Mouse (Mus musculus): ENCODE data around the gene Crtac1.

Gene Crtac1

DNA sequence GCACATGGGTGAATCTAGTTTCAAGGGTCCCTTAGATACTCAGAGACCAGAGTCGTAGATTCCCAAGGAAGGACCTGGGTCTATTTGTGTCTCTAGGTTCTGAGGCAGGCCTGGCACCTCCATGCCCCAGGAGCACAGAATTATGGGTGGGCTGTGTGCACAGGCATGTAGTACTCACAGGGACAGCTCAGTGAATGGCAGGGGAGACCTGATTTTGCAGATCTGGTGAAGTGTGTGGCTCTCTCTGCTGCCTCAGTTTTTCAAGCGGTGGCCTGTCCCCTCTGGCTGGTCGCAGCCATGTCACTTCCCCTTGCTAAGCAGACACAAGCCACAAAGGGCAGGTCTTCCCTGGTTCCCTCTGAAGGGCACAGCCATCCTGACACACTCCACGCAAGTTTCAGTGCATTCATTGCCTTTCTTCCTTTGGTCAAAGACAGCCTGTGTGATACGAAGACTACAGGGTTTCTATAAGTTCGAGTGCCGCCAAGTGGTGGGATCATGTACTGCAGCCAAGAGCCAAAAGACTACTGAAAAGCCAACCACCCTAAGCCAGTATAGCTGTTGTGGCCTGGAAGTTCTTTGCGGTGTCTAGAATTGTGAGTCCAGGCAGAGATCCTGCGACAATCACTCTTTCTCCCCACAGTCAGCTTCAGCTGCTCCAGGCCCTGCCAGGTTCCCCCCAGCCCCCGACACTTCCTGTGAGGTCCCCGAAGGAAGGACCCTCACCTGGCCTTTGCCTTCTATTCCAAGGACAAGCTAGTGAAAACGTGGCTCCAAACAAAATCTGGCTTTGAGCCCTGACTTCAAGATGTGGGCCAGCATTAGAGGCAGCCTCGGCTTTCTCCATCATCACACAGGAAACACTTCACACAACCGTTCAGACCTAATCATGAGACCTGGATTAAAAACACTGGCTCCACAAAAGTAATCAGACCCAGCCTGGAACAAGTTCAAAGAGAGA lies 159.3 kb downstream of the Crtac1 start:
- DNase-seq, result peak; percentile 13 to 25

GRCm38 (mm10) chr19:42271182-42271581 lies 160.4 kb downstream of the Crtac1 start:
- no peak for DNase-seq

DNA sequence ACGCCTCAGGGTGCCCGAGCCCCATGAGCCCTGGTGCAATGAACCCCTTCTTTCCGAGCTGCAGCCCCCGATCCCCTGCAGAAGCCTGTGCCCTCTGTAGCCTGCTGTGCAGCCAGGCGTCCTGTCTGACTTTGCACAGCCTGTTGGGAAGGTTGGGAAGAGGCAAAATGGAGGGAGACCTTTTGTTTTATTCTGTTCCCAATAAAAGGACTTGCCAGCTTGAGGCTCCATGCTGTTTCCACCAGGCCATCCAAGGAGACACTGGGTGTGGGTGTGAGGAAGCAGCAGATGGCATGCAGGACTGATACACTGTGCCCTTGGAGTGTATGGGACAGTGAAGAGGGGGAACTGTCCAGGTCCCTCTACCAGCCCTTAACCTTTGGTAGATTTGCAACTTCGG lies 161.5 kb downstream of the Crtac1 start:
- no peak for DNase-seq

- no peak for DNase-seq
Observed at GRCm38 (mm10) chr19:42268337-42268736, 163.2 kb downstream of the Crtac1 start.

GRCm38 (mm10) chr19:42263524-42263923 lies 168.1 kb downstream of the Crtac1 start:
- no peak for DNase-seq

- DNase-seq, result no peak
Observed at GRCm38 (mm10) chr19:42260486-42260885, 171.1 kb downstream of the Crtac1 start.

DNA sequence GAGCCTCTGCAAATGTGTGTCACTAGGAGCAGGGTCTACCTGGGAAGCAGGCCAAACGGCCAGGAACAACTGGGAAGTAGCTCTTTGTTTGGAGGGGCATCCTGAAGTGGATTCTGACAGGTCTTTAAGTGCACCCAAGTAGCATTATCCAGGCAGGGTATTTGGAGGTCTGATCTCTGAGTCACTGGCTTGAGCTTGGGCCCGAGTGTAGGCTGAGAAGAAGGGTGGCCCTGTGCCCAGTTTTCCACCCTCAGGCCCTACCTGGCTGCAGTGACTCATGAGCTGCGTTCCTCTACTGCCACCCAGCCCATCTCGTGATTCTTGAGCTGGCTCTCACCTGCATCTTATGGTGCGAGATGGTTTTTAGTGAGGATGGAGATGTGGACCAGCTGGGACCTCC lies 173.0 kb downstream of the Crtac1 start:
- no peak for DNase-seq

DNA sequence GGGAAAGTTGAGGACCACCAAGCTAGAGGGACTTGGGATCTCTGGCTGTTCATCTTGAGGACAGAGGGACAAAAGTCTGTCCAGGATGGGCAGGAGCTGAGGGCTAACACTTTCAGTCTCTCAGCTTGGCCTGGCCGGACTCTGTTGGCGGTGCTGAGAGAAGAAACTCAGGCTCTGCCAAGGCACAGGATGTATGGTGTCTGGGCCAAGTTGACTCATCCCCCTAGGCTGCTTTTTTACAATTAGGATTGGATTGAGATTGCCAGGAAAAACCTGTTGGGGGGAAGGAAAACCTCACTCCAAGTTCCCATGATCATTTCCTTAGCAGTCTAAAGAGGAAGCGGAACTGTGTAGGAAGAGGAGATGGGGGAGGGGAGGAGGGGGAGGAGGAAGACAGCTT lies 173.6 kb downstream of the Crtac1 start:
- DNase-seq, result no peak

- no peak for DNase-seq
Observed at GRCm38 (mm10) chr19:42257241-42257635, 174.3 kb downstream of the Crtac1 start.

GRCm38 (mm10) chr19:42256611-42257240 lies 174.9 kb downstream of the Crtac1 start:
- no peak for DNase-seq

- peak; percentile 12 to 23 for DNase-seq
Observed at GRCm38 (mm10) chr19:42255784-42256610, 175.6 kb downstream of the Crtac1 start.

GRCm38 (mm10) chr19:42255438-42255783 lies 176.2 kb downstream of the Crtac1 start:
- no peak for DNase-seq

DNA sequence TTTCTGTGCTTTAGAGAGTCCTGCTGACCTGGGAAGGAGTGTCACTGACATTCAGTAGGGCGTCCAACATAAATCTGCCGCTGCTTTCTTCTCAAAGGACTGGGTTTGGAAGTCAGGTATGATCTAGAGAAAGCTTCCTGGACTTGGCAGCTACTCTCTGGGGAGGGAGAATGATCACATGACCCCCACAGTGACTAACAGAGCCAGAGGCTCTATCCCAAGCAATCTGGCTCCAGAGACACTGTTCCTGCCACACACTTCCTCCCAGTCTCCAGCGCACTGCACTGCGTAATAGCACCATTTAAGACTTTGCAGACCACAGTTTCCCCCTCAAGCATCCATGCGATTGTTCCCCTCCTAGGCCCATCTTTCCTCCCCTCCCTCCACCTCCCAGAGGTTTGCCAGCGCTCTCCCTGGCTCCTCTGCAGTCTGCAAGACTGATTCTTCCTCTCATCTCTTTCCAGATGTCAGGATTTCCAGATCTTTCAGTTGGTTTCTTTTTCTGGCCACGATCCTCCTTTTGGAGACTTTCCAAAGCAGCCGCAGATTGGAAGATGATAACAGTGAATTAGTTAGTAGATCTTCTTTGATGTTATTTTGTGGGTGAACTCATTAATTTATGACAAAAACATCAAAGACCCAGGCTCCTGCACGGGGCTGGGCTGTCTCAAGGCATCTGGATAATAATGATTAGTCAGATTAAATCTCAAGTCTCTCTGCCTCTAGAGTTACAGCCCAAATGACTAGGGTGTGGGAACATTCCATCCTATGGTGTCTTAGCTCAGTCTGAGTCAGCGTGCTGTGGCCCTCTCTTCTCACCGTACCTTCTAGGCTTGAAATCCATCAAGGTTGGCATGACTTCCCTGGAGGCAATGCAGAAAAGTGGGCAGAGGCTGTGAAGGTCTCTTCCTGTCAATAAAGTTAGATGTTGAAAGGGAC lies 181.3 kb downstream of the Crtac1 start:
- DNase-seq, result no peak

DNA sequence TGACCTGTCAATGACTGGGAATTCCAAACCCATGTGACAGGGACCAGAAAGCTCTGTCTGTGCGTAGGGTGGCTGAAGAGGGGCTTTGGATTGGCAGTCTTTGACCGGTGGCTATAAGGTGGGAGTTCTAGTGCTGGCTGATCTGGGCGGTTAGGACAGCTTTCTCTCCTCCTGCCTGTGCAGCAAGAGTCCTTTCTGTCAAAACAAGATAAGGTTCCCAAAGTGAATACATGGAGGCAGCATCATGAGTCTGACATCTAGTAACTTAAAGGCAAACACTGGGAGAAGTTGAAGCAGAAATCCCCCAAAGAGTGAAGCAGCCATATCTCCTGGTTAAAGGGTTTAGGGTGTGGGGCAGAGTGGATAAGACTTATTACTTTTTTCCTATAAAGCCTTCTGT lies 184.1 kb downstream of the Crtac1 start, which contains the start of gene Golga7b:
Golga7b (plus strand) TSS at position 56 of the 400 bp plus-strand sequence.
- DNase-seq, result no peak

DNA sequence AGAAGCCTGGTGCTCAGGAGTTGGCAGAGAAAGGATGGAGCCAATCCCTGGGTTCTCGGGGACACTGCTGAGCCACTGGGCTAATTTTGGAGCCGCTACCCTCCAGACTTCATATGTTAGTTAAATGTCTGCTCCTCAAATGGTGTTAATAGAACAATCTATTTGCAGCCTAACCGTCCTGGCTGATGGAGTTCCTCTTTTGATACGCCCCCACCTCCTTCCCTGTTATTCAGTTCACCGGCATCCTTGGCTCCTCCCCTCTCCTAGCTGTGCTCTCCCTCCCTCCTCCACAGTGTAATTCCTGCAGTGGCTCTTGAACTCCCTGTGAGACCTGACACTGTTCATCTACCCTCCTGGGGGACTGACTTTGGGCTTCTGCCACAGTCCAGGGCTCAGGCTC lies 185.0 kb downstream of the Crtac1 start:
- no peak for DNase-seq

DNA sequence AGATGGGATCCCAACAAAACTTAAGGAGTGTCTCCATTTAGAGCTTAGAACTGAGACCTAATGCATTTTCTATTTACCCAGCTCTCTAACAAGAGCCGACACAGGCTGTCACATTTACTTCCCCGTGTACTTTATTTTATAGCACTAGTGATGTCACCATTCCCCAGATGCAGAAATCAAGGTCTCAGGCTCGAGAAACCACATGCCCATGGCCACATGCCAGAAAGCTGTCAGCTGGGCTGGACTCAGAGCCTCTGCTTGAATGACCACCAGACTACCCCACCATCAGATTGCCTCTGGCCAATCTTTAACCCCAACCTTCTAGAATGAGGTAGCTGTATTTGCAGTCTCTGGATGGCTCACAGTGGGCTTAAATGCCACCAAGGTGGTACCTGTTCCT lies 188.2 kb downstream of the Crtac1 start:
- DNase-seq, result no peak

GRCm38 (mm10) chr19:42240881-42241280 lies 190.7 kb downstream of the Crtac1 start:
- no peak for DNase-seq

- no peak for DNase-seq
Observed at GRCm38 (mm10) chr19:42238341-42238715, 193.3 kb downstream of the Crtac1 start.

GRCm38 (mm10) chr19:42237602-42238340 lies 193.8 kb downstream of the Crtac1 start:
- DNase-seq, result no peak
